Mouse (Mus musculus): ENCODE measurements around the gene Rcan1.
A peak's percentile ranks its signal among the peaks of the same experiment; 100 is the strongest.

The Rcan1 gene

GRCm38 (mm10) chr16:92353295-92353694 lies 117.4 kb downstream of the Rcan1 start:
- DNase-seq (ENCODE audit: low read depth, low spot score): no peak

DNA sequence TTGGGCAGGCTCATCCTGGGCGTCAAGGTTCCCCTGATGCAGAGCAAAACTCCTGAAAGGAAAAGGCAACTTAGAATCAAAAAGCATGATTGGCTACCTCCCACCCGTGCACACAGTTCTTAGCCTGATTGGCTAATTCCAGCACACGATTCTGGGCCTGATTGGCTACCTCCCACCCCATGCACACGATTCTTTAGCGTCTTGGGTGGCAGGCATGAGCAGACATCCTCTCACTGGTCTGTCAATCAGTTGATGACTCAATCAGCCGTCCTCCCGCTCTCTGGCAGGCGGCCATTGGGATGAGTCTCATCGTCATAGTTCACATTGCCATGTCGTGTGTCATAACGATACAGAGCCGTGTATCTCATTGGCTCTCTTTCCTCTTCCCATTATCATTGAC lies 121.7 kb downstream of the Rcan1 start:
- DNase-seq (ENCODE audit: low read depth, low spot score): peak; percentile 63

DNA sequence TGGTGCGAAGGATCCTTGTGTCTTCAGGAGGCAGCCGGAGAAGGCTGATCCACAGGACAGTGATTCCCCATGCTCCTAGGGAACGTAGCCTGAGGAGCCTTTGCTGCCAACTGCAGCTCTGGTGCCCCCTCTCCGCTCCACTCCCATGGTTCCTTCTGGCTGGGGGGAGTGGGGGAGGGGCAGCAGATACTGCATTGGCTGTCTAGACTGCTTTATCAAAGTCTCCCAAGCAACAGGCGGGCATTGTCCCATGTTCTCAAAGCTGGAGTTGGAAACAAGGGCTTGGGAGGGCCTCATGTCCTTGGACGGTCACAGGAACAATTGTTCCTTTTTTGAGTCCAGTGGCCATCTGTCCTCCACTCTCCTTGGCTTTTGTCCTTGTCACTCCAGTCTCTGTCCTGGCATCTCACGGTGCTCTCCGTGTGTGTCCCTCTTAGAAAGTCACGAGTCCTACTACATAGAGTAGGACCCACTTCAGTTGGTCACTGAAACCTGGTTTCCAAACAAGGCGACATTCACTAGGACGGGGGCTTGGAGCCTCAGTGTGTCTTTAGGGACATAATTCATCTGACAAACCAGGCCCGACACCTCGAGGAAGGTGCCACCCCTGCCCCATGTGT lies 124.3 kb downstream of the Rcan1 start:
- no peak for DNase-seq (ENCODE audit: low read depth, low spot score)

GRCm38 (mm10) chr16:92345177-92345576 lies 125.5 kb downstream of the Rcan1 start:
- no peak for DNase-seq (ENCODE audit: low read depth, low spot score)

Measured in ZHBTc4 (cell line).